Mouse (Mus musculus) T-helper 1 cell (primary cell): Measurements from ENCODE around the gene Cops9.

Experiments used
- in situ Hi-C: fragments of 300-600 bp; cut with MboI, MseI; formaldehyde crosslinking; loops from one replicate; pipeline ENCODE4 v1.15.1; 2025; ENCODE audit warnings: high pct_unique_total_duplicates

Gene Cops9

GRCm38 (mm10) chr1:92647026-92647425 is 5.2 kb upstream of the Cops9 start:
- in situ Hi-C loops, result loop anchor here (10.0 kb wide), 1 partner anchor 1088 kb away; no protein-coding TSS in a partner anchor

GRCm38 (mm10) chr1:92646601-92647000 is 4.8 kb upstream of the Cops9 start:
- in situ Hi-C loops, result loop anchor here (10.0 kb wide), 1 partner anchor 1088 kb away; no protein-coding TSS in a partner anchor

GRCm38 (mm10) chr1:92646111-92646510 is 4.3 kb upstream of the Cops9 start:
- in situ Hi-C loops, result loop anchor here (10.0 kb wide), 1 partner anchor 1089 kb away; no protein-coding TSS in a partner anchor

GRCm38 (mm10) chr1:92644916-92645315 is 3.1 kb upstream of the Cops9 start:
- in situ Hi-C loops, result loop anchor here (5.0 to 10.0 kb wide), 2 partner anchors 173 to 1090 kb away; partner anchors contain the start of gene Ndufa10

- in situ Hi-C loops, result loop anchor here (5.0 to 10.0 kb wide), 2 partner anchors 171 to 1091 kb away; partner anchors contain the start of gene Ndufa10
Observed at GRCm38 (mm10) chr1:92643691-92644090, 1.9 kb upstream of the Cops9 start.

GRCm38 (mm10) chr1:92640393-92640792 is 1.4 kb downstream of the Cops9 start:
- in situ Hi-C loops, result loop anchor here (5.0 to 10.0 kb wide), 2 partner anchors 168 to 1094 kb away; partner anchors contain the start of gene Ndufa10

GRCm38 (mm10) chr1:92638736-92639135 is 3.0 kb downstream of the Cops9 start:
- in situ Hi-C loops, result no loop called here

GRCm38 (mm10) chr1:92638181-92638580 is 3.6 kb downstream of the Cops9 start:
- in situ Hi-C loops, result no loop called here

- in situ Hi-C loops, result no loop called here
Observed at GRCm38 (mm10) chr1:92637501-92638172, 4.1 kb downstream of the Cops9 start.

GRCm38 (mm10) chr1:92636676-92637075 is 5.1 kb downstream of the Cops9 start:
- in situ Hi-C loops, result no loop called here

- in situ Hi-C loops, result no loop called here
Observed at GRCm38 (mm10) chr1:92636015-92636414, 5.8 kb downstream of the Cops9 start.

- in situ Hi-C loops, result no loop called here
Observed at GRCm38 (mm10) chr1:92634976-92635599, 6.7 kb downstream of the Cops9 start.

GRCm38 (mm10) chr1:92634569-92634968 is 7.2 kb downstream of the Cops9 start:
- in situ Hi-C loops, result no loop called here

- in situ Hi-C loops, result no loop called here
Observed at GRCm38 (mm10) chr1:92633726-92634125, 8.1 kb downstream of the Cops9 start.

- in situ Hi-C loops, result no loop called here
Observed at GRCm38 (mm10) chr1:92632948-92633347, 8.8 kb downstream of the Cops9 start.

- in situ Hi-C loops, result no loop called here
Observed at GRCm38 (mm10) chr1:92632196-92632595, 9.6 kb downstream of the Cops9 start.

- in situ Hi-C loops, result no loop called here
Observed at GRCm38 (mm10) chr1:92628227-92628626, 13.6 kb downstream of the Cops9 start.

- in situ Hi-C loops, result loop anchor here (10.0 to 25.0 kb wide), 2 partner anchors 144 to 706 kb away; partner anchors contain the start of gene Ndufa10
Observed at GRCm38 (mm10) chr1:92618360-92618759, 23.4 kb downstream of the Cops9 start.

- in situ Hi-C loops, result loop anchor here (10.0 to 25.0 kb wide), 2 partner anchors 143 to 705 kb away; partner anchors contain the start of gene Ndufa10
Observed at GRCm38 (mm10) chr1:92617488-92617887, 24.3 kb downstream of the Cops9 start, which contains the start of gene Olfr12. Gene Olfr12, plus strand, starts transcription at chr1:92617788.

GRCm38 (mm10) chr1:92616046-92616445 is 25.7 kb downstream of the Cops9 start:
- in situ Hi-C loops, result loop anchor here (10.0 to 25.0 kb wide), 2 partner anchors 141 to 704 kb away; partner anchors contain the start of gene Ndufa10

GRCm38 (mm10) chr1:92614516-92614915 is 27.3 kb downstream of the Cops9 start:
- in situ Hi-C loops, result loop anchor here (10.0 to 25.0 kb wide), 2 partner anchors 140 to 702 kb away; partner anchors contain the start of gene Ndufa10

- in situ Hi-C loops, result loop anchor here (10.0 to 25.0 kb wide), 2 partner anchors 138 to 701 kb away; partner anchors contain the start of gene Ndufa10
Observed at GRCm38 (mm10) chr1:92613175-92613574, 28.6 kb downstream of the Cops9 start.
